Mouse (Mus musculus) myocyte (in vitro differentiated cells): ENCODE measurements around the gene Gm43191.

Experiments used
- MAX ChIP-seq: IDR thresholded peaks from one replicate; pipeline ENCODE4 v1.6.1; 2011; ENCODE audit warnings: low read depth, mild to moderate bottlenecking, control low read depth
- MYOD1 ChIP-seq, 3 experiments: IDR thresholded peaks; one replicate each; pipeline ENCODE4 v1.6.1; 2011; ENCODE audit warnings: control low read depth in 2 of 3, low read depth in 2 of 3, mild to moderate bottlenecking in 2 of 3, moderate library complexity in 1 of 3; ENCODE audit not compliant: insufficient read length in 2 of 3, control insufficient read depth in 1 of 3
- POLR2A ChIP-seq: IDR thresholded peaks from one replicate; pipeline ENCODE4 v1.6.1; 2011; ENCODE audit warnings: low read depth, mild to moderate bottlenecking, control low read depth, moderate library complexity; ENCODE audit not compliant: insufficient read length

DNA sequence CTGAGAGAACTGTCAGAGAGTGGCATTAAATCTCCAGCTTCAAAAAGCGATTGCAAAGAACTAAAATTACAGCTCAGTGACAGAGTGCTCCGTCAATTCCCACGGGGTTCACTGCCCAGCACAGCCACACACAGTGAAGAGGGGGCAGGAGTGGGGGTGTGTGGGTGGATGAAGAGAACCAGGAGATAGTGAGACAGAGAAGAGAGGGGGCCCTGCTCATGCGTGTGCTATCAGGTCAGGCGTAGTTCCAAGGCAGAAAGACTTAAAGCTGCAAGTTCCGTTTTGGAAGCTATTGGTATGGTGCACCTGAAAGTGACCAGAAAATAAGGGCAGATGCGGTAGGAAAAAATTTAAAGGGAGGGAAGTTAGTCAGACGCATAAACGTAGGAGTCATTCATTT is 29.9 kb upstream of the Gm43191 start:
- no peak for TF ChIP-seq POLR2A
- TF ChIP-seq MAX = no peak
- TF ChIP-seq MYOD1 (IDR thresholded peaks at IDR 0.05; ENCODE audit: control insufficient read depth in 1 of 3, insufficient read length in 2 of 3, low read depth in 2 of 3) = no peak
